Mouse (Mus musculus): Measurements from ENCODE around the gene Abce1.
"Not testable (repeated sequence)": the region's sequence is repeated elsewhere in the genome, so short reads cannot be mapped to it uniquely, and the experiment has no call there.

The Abce1 gene

GRCm38 (mm10) chr8:79711064-79711961, at the start of gene Abce1, which contains the start of gene Anapc10:
TSS of gene Abce1 (minus strand) at chr8:79711740.
TSS of gene Anapc10 (plus strand) at chr8:79711820.
- peak; percentile 98 to 99 for DNase-seq (ENCODE audit: inconsistent age in 2 of 2, low spot score in 1 of 2)

DNA sequence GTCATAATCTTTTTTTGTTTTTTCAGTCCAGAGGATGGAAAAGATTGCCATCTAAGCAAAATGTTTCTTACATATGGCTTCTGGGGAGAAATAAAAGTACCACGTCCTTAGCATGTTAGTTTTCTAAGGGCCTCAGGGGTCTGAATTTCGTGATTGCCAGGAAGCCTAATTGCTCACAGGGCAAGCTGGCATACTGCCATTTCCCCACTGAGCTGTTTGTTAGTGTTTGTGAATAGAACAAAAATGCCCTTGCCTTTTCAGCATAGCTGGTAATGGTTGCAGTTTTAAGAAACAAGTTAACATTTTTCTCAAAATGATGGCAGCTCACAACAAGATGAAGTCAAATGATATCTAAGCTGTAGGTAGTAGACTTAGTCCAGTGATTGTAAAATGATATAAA, 38.8 kb upstream of the Abce1 start:
- no peak for DNase-seq (ENCODE audit: inconsistent age in 2 of 2, low spot score in 1 of 2)

GRCm38 (mm10) chr8:79748591-79748990, 37.1 kb upstream of the Abce1 start:
- no peak for DNase-seq (ENCODE audit: inconsistent age in 2 of 2, low spot score in 1 of 2)

DNA sequence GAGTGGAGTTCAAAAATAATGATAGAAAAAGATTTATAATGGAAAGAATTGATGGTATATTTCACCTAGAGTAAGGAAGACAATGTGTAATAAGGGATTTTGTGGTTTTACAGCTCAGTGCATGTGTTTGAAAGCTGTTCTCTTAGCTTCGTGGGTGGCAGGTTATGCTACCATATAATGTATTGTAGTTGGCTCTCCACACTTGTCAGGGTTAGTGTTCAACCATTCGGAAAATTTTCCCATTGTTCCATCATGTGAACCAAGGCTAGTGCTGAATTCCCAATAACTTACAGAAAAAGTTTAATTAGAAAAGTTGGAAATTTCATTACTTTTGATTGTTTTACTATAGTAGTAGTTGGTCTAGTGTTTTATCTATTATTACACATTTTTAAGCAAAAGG, 36.6 kb upstream of the Abce1 start:
- no peak for DNase-seq (ENCODE audit: inconsistent age in 2 of 2, low spot score in 1 of 2)

GRCm38 (mm10) chr8:79734304-79734703, 22.8 kb upstream of the Abce1 start:
- DNase-seq (ENCODE audit: inconsistent age in 2 of 2, low spot score in 1 of 2) = peak in 1 of 2 experiments; percentile 76

DNA sequence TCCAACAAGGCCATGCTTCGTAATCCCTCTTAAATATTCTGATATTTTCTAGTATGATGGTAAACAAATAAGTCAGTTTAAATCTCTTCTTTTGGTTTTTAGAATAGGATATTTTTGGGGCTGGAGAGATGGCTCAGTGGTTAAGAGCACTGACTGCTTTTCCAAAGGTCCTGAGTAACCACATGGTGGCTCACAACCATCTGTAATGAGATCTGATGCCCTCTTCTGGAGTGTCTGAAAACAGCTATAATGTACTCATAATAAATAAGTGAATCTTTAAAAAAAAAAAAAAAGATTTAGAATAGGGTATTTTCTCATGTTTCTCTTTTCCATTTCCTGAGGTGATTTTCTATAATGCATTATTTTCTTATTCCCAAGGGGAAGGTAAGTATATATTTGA, 16.4 kb upstream of the Abce1 start:
- no peak for DNase-seq (ENCODE audit: inconsistent age in 2 of 2, low spot score in 1 of 2)

DNA sequence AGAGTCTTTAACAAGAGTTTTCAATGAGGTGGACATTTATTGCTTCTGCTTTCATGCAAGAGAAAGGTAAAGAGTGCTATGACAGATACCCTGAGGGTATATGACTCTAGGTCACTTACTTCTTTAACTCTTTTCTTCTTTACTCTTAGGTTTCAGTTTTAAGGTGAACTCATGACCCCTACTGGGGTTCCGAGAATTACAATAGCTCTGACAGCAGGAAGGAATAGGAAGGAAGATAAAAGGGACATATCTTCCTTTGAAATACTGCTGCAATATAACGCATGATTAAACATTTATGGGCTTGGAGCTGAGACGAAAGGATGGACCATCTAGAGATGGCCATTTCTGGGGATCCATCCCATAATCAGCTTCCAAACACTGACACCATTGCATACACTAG, 13.0 kb upstream of the Abce1 start:
- no peak for DNase-seq (ENCODE audit: inconsistent age in 2 of 2, low spot score in 1 of 2)

DNA sequence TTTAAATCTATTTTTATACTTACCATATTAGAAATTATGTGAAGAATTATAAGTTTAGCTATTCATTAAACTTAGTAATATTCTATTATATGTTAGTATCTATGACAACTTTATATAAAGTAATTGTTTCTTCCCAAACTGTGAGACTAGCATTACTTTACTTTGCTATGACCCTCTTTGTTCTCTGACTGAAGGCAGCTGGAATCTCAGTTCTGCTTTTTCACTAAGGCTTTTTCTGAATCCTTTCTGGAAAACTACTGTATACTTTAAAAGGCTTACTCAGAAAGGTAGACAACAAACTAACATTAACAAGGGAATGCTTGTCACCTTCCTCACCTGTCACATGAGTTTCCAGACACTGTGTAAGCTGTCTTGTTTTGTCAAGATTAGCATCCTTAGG, 11.8 kb upstream of the Abce1 start:
- DNase-seq (ENCODE audit: inconsistent age in 2 of 2, low spot score in 1 of 2) = no peak

DNA sequence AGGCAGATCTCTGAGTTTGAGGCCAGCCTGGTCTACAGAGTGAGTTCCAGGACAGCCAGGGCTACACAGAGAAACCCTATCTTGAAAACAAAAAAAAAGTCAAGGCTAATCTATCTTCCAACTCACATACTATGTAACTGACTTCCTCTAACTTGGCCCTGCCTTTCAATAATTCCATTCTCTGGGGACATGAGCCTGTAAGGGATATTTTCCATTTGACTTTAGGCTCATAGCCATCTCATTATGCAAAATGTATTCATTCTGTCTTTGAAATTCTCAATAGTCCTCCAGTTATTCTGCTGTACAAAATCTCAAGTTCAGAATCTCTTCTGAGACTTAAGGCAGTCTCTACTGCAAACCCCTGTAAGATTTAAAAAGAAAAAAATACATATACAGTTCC, 10.0 kb upstream of the Abce1 start:
- no peak for DNase-seq (ENCODE audit: inconsistent age in 2 of 2, low spot score in 1 of 2)

DNA sequence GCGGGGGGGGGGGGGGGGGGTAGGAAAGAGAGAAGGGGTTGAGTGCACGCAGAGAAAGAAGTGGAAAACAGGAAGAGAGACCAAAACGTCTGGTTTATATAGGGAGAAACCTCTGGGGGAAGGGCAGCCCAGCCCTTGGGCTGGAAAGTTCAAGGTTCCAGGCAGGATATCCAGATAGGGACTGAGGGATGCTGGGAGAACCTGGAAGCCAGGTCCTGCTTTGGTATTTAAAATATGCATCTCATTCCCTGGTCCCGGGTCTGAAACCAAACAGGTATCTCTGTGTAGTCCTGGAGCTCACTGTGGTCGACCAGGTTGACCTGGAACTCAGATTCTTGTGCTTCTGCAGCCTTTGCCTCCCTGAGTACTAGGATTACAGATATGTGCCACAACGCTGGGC, 1.1 kb upstream of the Abce1 start:
- peak in 1 of 2 experiments; percentile 27 for DNase-seq (ENCODE audit: inconsistent age in 2 of 2, low spot score in 1 of 2)

DNA sequence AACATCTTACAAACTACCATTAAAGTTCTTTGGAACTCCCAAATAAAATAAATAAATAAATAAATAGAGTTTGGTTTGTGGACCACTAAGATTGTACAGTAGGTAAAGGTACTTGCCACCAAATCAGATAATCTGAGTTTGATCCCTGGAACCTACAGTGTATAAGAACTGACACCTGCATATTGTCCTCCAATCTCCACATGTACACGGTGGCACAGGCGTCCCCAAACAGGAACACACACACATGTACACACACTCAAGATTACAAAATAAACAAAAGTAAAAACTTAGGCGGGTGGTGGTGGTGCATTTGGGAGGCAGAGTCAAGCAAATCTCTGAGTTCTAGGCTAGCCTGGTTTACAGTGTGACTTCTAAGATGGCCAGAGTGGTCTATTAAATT, 4.9 kb downstream of the Abce1 start:
- DNase-seq (ENCODE audit: inconsistent age in 2 of 2, low spot score in 1 of 2) = no peak

DNA sequence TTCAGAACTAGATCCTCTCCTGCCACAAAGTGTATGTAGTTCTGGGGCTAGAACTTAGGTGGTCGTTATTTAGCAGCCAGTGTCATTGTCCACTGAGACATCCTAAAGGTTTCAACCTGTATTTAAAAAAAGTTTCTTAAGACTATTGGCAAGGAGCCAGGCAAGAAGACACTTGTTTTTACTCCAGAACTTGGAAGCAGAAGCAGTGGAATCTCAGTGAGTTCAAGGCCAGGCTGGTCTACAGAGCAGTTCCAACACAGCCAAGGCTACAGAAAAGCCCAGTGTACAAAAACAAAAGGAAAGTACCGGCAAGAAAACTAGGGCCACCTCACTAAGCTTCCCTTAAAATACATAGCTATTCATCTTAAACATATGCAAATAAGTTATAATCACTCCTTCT, 19.0 kb downstream of the Abce1 start:
- peak; percentile 37 to 76 for DNase-seq (ENCODE audit: inconsistent age in 2 of 2, low spot score in 1 of 2)

DNA sequence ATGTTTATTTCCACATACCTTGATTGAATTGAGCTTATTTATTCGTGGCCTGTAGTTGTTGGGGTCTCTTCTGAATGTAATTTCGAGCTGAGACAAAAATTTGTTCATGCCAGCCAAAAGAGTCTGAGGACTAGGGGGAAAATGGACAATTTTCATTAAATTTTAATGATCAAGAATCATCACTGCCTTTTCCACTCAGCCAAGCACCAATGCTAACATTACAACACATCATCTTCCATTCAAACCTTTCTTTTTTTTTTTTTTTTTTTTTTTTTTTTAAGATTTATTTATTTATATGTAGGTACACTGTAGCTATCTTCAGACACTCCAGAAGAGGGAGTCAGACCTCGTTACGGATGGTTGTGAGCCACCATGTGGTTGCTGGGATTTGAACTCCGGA, 25.6 kb downstream of the Abce1 start:
- not testable (repeated sequence) for DNase-seq (ENCODE audit: inconsistent age in 2 of 2, low spot score in 1 of 2)

DNA sequence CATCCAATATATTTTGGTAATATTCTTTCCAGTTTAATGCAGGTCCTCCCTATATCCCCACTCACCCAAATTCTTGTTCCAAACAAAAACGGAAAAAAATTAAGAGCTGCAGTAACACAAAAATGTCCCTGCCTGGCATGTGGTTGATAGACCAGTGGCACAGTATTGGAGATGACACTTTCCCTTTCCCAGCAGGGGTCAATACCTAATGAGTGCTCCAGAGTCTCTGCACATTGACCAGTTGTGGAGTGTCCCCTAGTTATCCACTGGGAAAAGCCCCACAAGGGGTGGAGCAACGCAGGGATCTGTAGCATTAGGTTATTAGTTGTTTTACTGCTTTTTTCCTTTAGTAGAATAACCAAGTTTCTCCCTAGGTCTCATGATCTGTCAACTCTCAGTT, 30.6 kb downstream of the Abce1 start:
- no peak for DNase-seq (ENCODE audit: inconsistent age in 2 of 2, low spot score in 1 of 2)

DNA sequence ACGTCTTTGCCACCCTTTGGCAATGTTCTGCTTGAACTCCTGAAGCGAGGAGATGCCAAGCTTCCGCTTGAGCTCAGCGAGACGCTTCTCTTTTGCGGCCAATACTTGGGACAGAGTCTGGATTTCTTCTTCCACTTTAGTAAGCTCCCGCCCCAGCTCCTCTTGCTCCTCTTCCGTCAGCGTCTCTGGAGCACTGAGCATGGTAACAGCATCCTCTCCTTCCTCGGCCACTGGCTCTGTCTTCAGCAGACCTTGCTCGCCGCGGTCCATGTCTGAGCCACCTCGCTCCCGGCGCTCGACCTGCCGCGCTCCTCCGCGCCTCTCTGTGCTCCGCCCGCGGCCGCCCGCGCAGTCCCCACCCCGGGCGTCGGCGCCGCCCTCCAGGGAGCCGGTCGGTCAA, 31.0 kb downstream of the Abce1 start:
- peak; percentile 39 to 78 for DNase-seq (ENCODE audit: inconsistent age in 2 of 2, low spot score in 1 of 2)

DNA sequence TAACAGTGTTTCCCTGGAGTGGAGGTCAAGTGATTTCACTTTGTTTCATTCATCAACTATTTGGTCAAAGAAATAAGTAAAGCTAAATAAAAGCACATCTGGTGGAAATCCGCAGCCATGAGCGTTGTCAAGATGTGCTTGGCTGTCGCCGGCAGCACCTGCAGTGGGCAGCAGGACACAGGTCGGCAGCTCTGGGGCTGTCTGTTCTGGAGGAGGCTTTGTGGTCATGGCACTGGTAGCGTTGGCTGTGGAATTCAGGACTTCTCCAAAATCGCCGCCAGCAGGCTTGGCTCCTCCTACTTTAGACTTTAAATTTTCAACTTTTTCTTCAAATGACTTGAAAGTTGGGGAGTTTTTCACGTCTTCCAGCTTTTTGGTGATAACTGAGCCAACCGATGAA, 31.5 kb downstream of the Abce1 start:
- not testable (repeated sequence) for DNase-seq (ENCODE audit: inconsistent age in 2 of 2, low spot score in 1 of 2)

- no peak for DNase-seq (ENCODE audit: inconsistent age in 2 of 2, low spot score in 1 of 2)
Observed at GRCm38 (mm10) chr8:79679005-79679404, 32.5 kb downstream of the Abce1 start.

GRCm38 (mm10) chr8:79676461-79676860, 35.1 kb downstream of the Abce1 start:
- DNase-seq (ENCODE audit: inconsistent age in 2 of 2, low spot score in 1 of 2) = no peak

DNA sequence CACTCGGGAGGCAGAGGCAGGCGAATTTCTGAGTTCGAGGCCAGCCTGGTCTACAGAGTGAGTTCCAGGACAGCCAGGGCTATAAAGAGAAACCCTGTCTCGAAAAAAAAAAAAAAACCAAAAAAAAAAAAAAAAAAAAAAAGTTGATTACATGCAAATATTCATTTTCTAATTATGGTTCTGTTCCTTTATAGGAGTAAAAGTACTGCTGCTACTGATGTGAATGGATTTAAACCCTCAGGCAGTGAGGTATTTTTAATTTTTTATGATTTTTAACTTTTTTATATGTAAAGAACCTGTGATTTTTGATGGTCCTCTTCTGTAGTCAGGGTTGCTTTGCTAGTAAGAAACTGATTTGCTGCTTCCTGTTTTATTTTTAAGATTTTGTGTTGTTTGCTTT, 52.8 kb downstream of the Abce1 start:
- DNase-seq (ENCODE audit: inconsistent age in 2 of 2, low spot score in 1 of 2) = not testable (repeated sequence)

DNA sequence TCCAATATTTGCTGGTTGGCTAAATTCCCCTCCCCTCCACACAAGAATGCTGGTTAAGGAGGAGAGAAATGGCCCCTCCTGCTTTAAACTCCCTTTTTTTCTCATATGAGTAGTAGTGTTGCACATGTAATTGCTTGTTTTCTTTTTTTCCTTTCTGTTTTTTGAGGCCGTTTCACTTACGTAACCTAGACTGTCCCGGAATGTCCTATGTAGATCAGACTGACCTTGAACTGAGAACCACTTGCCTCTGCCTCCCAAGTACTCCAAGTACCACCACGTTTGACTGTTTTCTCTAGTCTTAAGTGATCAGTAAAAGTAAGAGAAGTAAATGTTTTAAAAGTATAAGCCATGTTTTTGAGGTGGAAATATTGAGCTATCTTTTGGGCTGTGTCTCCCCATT, 57.8 kb downstream of the Abce1 start:
- peak; percentile 25 to 80 for DNase-seq (ENCODE audit: inconsistent age in 2 of 2, low spot score in 1 of 2)

DNA sequence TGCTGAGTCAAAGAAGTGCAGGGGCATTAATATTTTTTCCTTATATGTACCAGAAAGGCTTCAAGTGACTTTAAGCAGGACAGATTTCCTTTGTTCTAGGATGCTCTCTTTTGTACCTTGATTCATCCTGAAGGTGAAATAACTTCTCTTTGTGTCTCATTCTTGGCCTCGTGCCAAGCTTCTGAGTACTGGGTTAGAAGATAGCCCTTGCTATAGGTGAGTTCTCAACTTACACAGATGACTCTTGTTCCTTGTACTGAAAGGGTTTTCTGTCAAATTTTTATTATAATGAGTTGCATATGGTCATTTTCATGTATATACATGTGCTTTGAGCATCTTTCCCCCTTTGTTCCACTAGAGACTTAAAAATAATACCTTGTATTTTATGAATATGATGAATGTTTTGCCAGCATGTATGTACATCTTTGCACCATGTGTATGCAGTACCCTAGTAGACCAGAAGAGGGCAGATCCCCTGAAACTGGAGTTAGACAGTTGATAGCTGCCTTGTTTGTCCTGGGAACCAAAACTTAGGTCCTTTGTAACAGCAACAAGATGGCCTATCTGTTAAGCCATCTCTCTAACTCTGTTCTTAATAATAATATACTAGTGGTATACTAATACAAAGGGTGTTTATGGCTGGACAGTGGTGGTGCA, 61.3 kb downstream of the Abce1 start:
- peak in 1 of 2 experiments; percentile 59 for DNase-seq (ENCODE audit: inconsistent age in 2 of 2, low spot score in 1 of 2)

DNA sequence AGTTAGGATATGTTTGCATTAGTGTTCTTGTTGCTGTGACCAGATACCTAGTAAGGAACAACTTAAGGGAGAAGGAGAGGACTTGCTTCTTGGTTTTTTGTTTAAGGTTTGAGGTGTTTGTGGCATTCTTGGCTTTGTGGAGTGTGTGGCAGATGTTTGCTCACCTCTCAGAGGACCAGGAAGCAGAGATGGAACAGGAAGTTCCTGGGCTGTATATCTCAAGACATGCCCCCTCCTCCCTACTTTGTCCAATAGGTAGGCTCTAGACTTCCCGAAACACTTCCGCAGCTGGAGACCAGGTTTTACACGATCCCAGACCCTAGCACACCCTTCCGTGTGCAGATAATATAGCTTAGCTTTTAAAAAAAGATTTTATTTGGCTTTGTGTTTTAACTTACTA, 62.0 kb downstream of the Abce1 start:
- no peak for DNase-seq (ENCODE audit: inconsistent age in 2 of 2, low spot score in 1 of 2)
